Mouse (Mus musculus) kidney, postnatal 0 days (tissue): Measurements from ENCODE around the gene Tfap2b. TPM values are rescaled to one million over a fixed set of nuclear protein-coding genes. Genes with fewer than 3 reads are reported as not detected.

Source experiments
- ATAC-seq: fragments of 200-750 bp; cut with Nextera tagmentation; replicated peaks from 2 replicates; pipeline ENCODE4 v1.8.0; 2017; ENCODE audit warnings: low read depth, moderate number of reproducible peaks, moderate TSS enrichment, moderate library complexity; ENCODE audit not compliant: low FRiP score
- DNase-seq: peaks from one replicate; pipeline ENCODE4 v3.0.0-alpha.2; 2016; ENCODE audit warnings: low spot score
- H3K27ac ChIP-seq: fragments of 300-500 bp; sonication (generic); 2 replicates; pipeline ENCODE4 v1.5.1; 2014; ENCODE audit warnings: mild to moderate bottlenecking
- H3K27me3 ChIP-seq: fragments of 300-500 bp; sonication (generic); 2 replicates; pipeline ENCODE4 v1.6.1; 2014; ENCODE audit warnings: low read length, mixed read lengths; ENCODE audit not compliant: insufficient read depth
- H3K36me3 ChIP-seq: fragments of 300-500 bp; sonication (generic); 2 replicates; pipeline ENCODE4 v1.6.1; 2014; ENCODE audit warnings: low read length, mixed read lengths; ENCODE audit not compliant: insufficient read depth
- H3K4me1 ChIP-seq: fragments of 300-500 bp; sonication (generic); replicated peaks from 2 replicates; pipeline ENCODE4 v1.6.1; 2014; ENCODE audit warnings: antibody characterized with exemption, low read length, mixed read lengths; ENCODE audit not compliant: insufficient read depth
- H3K4me2 ChIP-seq: fragments of 300-500 bp; sonication (generic); 2 replicates; pipeline ENCODE4 v1.6.1; 2014; ENCODE audit warnings: mild to moderate bottlenecking, low read length, moderate library complexity, mixed read lengths
- H3K4me3 ChIP-seq: fragments of 300-500 bp; sonication (generic); replicated peaks from 2 replicates; pipeline ENCODE4 v1.5.1; 2014; ENCODE audit warnings: low read depth, low read length
- H3K9ac ChIP-seq: fragments of 300-500 bp; sonication (generic); 2 replicates; pipeline ENCODE4 v1.6.1; 2014; ENCODE audit warnings: low read depth, low read length
- H3K9me3 ChIP-seq: fragments of 300-500 bp; sonication (generic); replicated peaks from 2 replicates; pipeline ENCODE4 v1.6.1; 2016; ENCODE audit warnings: low read length, inconsistent platforms, mixed read lengths
- CTCF ChIP-seq: IDR thresholded peaks from 2 replicates; pipeline ENCODE4 v1.5.1; 2016; ENCODE audit warnings: antibody characterized with exemption, low read depth, mild to moderate bottlenecking, moderate library complexity
- WGBS: fragments of 180-500 bp; shearing (Covaris S2); extraction: QIAGEN DNeasy Blood & Tissue Kit; methylation state at CpG from one replicate; pipeline ENCODE4 v1.1.7; 2014; 5-methylcytosine and 5-hydroxymethylcytosine counted together
- polyA plus RNA-seq: library from polyadenylated mRNA; unstranded; fragments of >200 nt; fragmentation: Nextera tagmentation; extraction: Ambion mirVana; gene quantifications from 2 replicates; pipeline ENCODE4 v1.2.1, GENCODE M21; 2015

Gene Tfap2b
- polyA plus RNA-seq, 1 experiment from 2014 or later: 62.3 TPM

GRCm38 (mm10) chr1:19213851-19214395 lies 5.2 kb downstream of the Tfap2b start:
- WGBS: 2% methylated on average over 35 of the region's 36 CpGs
- TF ChIP-seq CTCF: no peak
- Histone ChIP-seq H3K27ac (no peak overlapping the region), H3K4me2 (peak overlapping the region; percentile 44), H3K36me3 (no peaks in the 10 kb centered on the region), H3K4me1 (no peaks in the 10 kb centered on the region), H3K9me3 (no peaks in the 10 kb centered on the region), H3K4me3 (peak overlapping the region; percentile 44), H3K9ac (peak overlapping the region; percentile 57), H3K27me3 (peaks cover 57% of the 10 kb centered on the region)
- no peak for DNase-seq
- ATAC-seq: no peak

- no peak overlapping the region for H3K27ac ChIP-seq
- H3K27me3 ChIP-seq: peaks cover 40% of the 10 kb centered on the region
- H3K4me2 ChIP-seq: peak overlapping the region; percentile 10; the same call in 1 of the 2 replicates
- DNase-seq (no peak), ATAC-seq (no peak)
- WGBS: 10% methylated on average over 16 of the region's 16 CpGs
- H3K9ac ChIP-seq: no peak overlapping the region
- H3K9me3 ChIP-seq: no peaks in the 10 kb centered on the region
- H3K4me1 ChIP-seq: no peaks in the 10 kb centered on the region
- no peak for TF ChIP-seq CTCF
- H3K4me3 ChIP-seq: no peak overlapping the region
- no peaks in the 10 kb centered on the region for H3K36me3 ChIP-seq
Measured at GRCm38 (mm10) chr1:19217391-19217790, 8.7 kb downstream of the Tfap2b start.

GRCm38 (mm10) chr1:19218221-19218620 lies 9.5 kb downstream of the Tfap2b start:
- no peak overlapping the region for H3K4me2 ChIP-seq
- peaks cover 39% of the 10 kb centered on the region for H3K27me3 ChIP-seq
- no peak overlapping the region for H3K9ac ChIP-seq
- ATAC-seq (no peak), DNase-seq (no peak)
- H3K4me1 ChIP-seq: no peaks in the 10 kb centered on the region
- H3K36me3 ChIP-seq: no peaks in the 10 kb centered on the region
- no peak overlapping the region for H3K4me3 ChIP-seq
- no peaks in the 10 kb centered on the region for H3K9me3 ChIP-seq
- TF ChIP-seq CTCF: no peak
- no peak overlapping the region for H3K27ac ChIP-seq
- WGBS: 9% methylated on average over 7 of the region's 7 CpGs

GRCm38 (mm10) chr1:19219381-19219780 lies 10.7 kb downstream of the Tfap2b start:
- H3K4me1 ChIP-seq: no peaks in the 10 kb centered on the region
- no peak overlapping the region for H3K27ac ChIP-seq
- H3K4me2 ChIP-seq: no peak overlapping the region
- no peak overlapping the region for H3K4me3 ChIP-seq
- H3K36me3 ChIP-seq: no peaks in the 10 kb centered on the region
- H3K9me3 ChIP-seq: no peaks in the 10 kb centered on the region
- ATAC-seq: no peak
- peaks cover 38% of the 10 kb centered on the region for H3K27me3 ChIP-seq
- no peak overlapping the region for H3K9ac ChIP-seq
- DNase-seq: no peak
- TF ChIP-seq CTCF: no peak

- no peak for TF ChIP-seq CTCF
Measured at GRCm38 (mm10) chr1:19220564-19220963, 11.8 kb downstream of the Tfap2b start.

GRCm38 (mm10) chr1:19221601-19222000 lies 12.9 kb downstream of the Tfap2b start:
- 1% methylated on average over 7 of the region's 7 CpGs for WGBS
- peaks cover 47% of the 10 kb centered on the region for H3K27me3 ChIP-seq
- no peak for DNase-seq
- H3K4me3 ChIP-seq: no peak overlapping the region
- ATAC-seq: no peak
- TF ChIP-seq CTCF: no peak
- no peaks in the 10 kb centered on the region for H3K9me3 ChIP-seq
- no peak overlapping the region for H3K27ac ChIP-seq
- H3K4me1 ChIP-seq: no peaks in the 10 kb centered on the region
- no peak overlapping the region for H3K9ac ChIP-seq
- no peak overlapping the region for H3K4me2 ChIP-seq
- H3K36me3 ChIP-seq: no peaks in the 10 kb centered on the region

More at GRCm38 (mm10) chr1:19220564-19220963, 11.8 kb downstream of the Tfap2b start:
- H3K4me3 ChIP-seq: no peak overlapping the region
- H3K4me1 ChIP-seq: no peaks in the 10 kb centered on the region
- H3K4me2 ChIP-seq: no peak overlapping the region
- H3K27me3 ChIP-seq: peaks cover 48% of the 10 kb centered on the region
- H3K27ac ChIP-seq: no peak overlapping the region
- no peaks in the 10 kb centered on the region for H3K9me3 ChIP-seq
- DNase-seq (no peak), ATAC-seq (no peak)
- no peaks in the 10 kb centered on the region for H3K36me3 ChIP-seq
- WGBS: 6% methylated on average over 1 of the region's 1 CpGs
- H3K9ac ChIP-seq: no peak overlapping the region

GRCm38 (mm10) chr1:19226699-19227098 lies 18.0 kb downstream of the Tfap2b start:
- TF ChIP-seq CTCF: no peak
- no peak overlapping the region for H3K9ac ChIP-seq
- WGBS: 15% methylated on average over 8 of the region's 8 CpGs
- H3K4me2 ChIP-seq: no peak overlapping the region
- H3K9me3 ChIP-seq: no peaks in the 10 kb centered on the region
- no peak overlapping the region for H3K4me3 ChIP-seq
- no peak overlapping the region for H3K27ac ChIP-seq
- ATAC-seq (0 out of 2 replicates have a peak, but pooled peaks have one; percentile 17), DNase-seq (no peak)
- no peaks in the 10 kb centered on the region for H3K4me1 ChIP-seq
- peaks cover 58% of the 10 kb centered on the region for H3K27me3 ChIP-seq
- no peaks in the 10 kb centered on the region for H3K36me3 ChIP-seq
